Mouse (Mus musculus): ENCODE measurements around the gene Mpz. TPM values are rescaled to one million over a fixed set of nuclear protein-coding genes. Genes with fewer than 3 reads are reported as not detected.
"Not testable (repeated sequence)": the region's sequence is repeated elsewhere in the genome, so short reads cannot be mapped to it uniquely, and the experiment has no call there.

Mpz gene
- polyA plus RNA-seq, 1 experiment = 1.2 TPM

DNA sequence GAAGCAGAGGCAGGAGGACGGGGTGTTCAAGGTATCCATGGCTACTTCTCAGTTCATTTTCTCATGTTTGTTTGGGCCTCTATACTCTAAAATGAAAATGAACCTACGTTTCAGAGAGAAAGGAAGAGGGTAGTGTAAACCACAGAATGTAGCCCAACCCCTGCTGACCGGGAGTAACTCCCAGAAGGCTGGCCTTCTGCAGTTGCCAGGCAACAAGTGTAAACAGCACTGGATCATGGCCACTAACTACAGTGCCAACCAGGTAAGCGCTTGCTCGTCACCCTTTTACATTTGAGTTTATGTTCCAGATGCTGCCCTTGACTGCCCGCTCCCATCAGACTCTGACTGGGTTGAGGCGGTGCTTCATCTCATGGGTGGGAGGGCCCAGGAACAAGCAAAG is 27.6 kb upstream of the Mpz start:
- no peak for TF ChIP-seq POLR2A (IDR thresholded peaks at IDR 0.05; ENCODE audit: low read depth, low read length)
- no peak for TF ChIP-seq CTCF (IDR thresholded peaks at IDR 0.05; ENCODE audit: borderline replicate concordance, insufficient read depth, low read length)

DNA sequence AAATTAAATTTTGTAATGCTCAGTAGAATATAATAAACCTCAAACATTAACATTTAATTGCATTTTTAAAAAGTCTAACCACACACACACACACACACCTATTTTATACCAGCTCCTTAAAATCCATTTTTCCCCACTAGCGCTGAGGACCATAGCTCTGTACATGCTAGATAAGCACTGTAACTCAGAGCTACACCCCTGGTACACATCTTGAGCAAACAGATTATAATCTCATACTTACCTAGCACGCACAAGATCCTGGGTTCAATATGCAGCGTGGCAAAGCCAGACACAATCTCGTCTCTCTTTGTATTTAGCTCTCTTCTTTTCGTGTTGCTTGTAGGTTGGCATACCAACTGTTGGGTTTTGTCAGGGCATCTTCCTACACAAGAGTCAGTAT is 26.1 kb upstream of the Mpz start:
- no peak overlapping the region for H3K4me3 ChIP-seq (ENCODE audit: insufficient read depth, low read length)
- TF ChIP-seq POLR2A (IDR thresholded peaks at IDR 0.05; ENCODE audit: low read depth, low read length) = no peak
- no peak for TF ChIP-seq CTCF (IDR thresholded peaks at IDR 0.05; ENCODE audit: borderline replicate concordance, insufficient read depth, low read length)
- no peak overlapping the region for H3K27ac ChIP-seq (ENCODE audit: insufficient read depth, low read length)
- no peaks in the 10 kb centered on the region for H3K4me1 ChIP-seq (ENCODE audit: control insufficient read depth, insufficient read depth, low read length)

More for the DNA sequence above, 27.6 kb upstream of the Mpz start:
- no peaks in the 10 kb centered on the region for H3K4me1 ChIP-seq (ENCODE audit: control insufficient read depth, insufficient read depth, low read length)
- no peak overlapping the region for H3K4me3 ChIP-seq (ENCODE audit: insufficient read depth, low read length)
- H3K27ac ChIP-seq (ENCODE audit: insufficient read depth, low read length) = no peak overlapping the region

DNA sequence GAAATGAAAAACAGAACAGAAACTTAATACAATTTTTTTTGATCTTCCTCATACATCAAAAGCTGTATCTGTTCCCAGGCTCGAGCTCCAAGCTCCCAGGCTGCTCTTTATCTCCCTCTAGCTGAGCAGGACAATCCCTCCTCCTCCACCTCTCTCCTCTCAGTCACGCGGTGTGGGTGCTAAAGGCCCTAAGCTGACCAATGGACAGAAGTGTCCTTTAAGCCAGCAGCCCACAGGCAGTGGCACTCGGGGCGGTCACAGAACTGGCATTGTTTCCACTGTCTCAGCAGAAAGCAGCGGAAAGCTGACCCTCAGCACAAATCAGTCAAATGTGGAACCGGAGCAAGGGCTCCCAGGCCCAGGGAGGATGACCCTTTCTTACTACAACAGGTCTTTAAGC is 21.3 kb upstream of the Mpz start:
- H3K4me3 ChIP-seq (ENCODE audit: insufficient read depth, low read length) = no peak overlapping the region
- H3K27ac ChIP-seq (ENCODE audit: insufficient read depth, low read length) = no peak overlapping the region
- TF ChIP-seq CTCF (IDR thresholded peaks at IDR 0.05; ENCODE audit: borderline replicate concordance, insufficient read depth, low read length) (no peak), POLR2A (IDR thresholded peaks at IDR 0.05; ENCODE audit: low read depth, low read length) (no peak)
- H3K4me1 ChIP-seq (ENCODE audit: control insufficient read depth, insufficient read depth, low read length) = no peaks in the 10 kb centered on the region

DNA sequence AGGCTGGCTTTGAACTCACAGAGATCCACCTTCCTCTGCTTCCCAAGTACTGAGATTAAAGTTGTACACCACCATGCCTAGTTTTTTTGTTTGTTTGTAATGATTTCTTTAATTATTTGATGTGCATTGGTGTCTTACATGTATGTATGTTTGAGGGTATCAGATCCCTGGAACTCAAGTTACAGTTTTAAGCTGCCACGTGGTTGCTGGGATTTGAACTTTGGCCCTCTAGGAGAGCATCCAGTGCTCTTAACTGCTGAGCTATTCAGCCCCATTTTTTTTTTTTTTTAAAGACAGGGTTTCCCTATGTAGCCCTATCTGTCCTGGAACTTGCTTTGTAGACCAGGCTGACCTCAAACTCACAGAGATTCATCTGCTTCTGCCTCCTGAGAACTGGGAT is 19.5 kb upstream of the Mpz start:
- H3K4me1 ChIP-seq (ENCODE audit: control insufficient read depth, insufficient read depth, low read length) = no peaks in the 10 kb centered on the region
- TF ChIP-seq CTCF (IDR thresholded peaks at IDR 0.05; ENCODE audit: borderline replicate concordance, insufficient read depth, low read length) (no peak), POLR2A (IDR thresholded peaks at IDR 0.05; ENCODE audit: low read depth, low read length) (no peak)
- no peak overlapping the region for H3K27ac ChIP-seq (ENCODE audit: insufficient read depth, low read length)
- no peak overlapping the region for H3K4me3 ChIP-seq (ENCODE audit: insufficient read depth, low read length)

DNA sequence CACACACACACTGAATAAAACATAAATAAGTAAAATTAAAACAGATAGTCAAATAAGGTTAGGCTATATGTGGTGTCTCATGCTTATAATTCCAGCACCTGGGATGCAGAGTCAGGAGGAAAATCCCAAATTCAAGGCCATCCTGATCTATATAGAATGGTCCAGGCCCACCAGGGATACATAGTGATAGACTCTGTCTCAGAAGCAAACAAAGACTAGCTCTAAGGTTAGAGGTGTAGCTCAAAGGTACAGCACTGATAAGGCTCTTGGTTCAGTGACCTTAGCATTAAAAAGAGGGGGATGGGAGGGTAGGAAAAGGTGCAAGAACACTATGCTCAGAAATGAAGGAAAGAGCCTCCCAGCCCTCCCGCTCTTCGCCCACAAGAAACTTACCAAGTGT is 14.9 kb upstream of the Mpz start:
- Histone ChIP-seq H3K4me3 (ENCODE audit: insufficient read depth, low read length) (no peak overlapping the region), H3K27ac (ENCODE audit: insufficient read depth, low read length) (no peak overlapping the region), H3K4me1 (ENCODE audit: control insufficient read depth, insufficient read depth, low read length) (no peaks in the 10 kb centered on the region)
- no peak for TF ChIP-seq POLR2A (IDR thresholded peaks at IDR 0.05; ENCODE audit: low read depth, low read length)
- no peak for TF ChIP-seq CTCF (IDR thresholded peaks at IDR 0.05; ENCODE audit: borderline replicate concordance, insufficient read depth, low read length)

DNA sequence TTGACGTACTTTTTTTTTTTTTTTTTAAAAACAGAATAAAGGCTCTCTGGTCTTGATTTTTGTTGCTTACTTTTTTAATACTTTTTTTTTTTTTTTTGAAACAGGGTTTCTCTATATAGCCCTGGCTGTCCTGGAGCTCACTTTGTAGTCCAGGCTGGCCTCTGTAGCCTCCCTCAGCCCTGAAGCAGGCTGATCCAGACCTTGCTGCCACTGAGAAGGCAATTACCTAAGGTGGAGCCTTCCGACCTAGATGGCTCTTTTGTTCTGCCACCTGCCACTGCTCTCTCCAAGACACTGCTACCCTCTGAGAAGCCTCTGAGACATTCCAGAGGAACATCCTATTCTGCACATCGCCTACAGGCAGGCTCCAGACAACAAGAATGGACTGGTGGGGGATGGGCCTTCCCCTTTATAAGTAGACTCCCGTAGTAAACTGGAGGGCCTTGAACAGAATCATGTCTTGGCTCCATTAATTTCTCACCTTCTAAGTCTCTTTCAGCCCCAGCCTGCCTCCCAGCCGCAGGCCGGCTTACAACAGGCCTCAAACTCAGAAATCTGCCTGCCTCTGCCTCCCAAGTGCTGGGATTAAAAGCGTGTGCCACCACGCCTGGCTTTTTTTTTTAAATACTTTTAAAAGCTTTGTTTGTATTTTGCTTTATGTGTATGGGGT is 12.9 kb upstream of the Mpz start:
- H3K27ac ChIP-seq (ENCODE audit: insufficient read depth, low read length); H3K4me3 ChIP-seq (ENCODE audit: insufficient read depth, low read length); H3K4me1 ChIP-seq (ENCODE audit: control insufficient read depth, insufficient read depth, low read length): not testable (repeated sequence)

DNA sequence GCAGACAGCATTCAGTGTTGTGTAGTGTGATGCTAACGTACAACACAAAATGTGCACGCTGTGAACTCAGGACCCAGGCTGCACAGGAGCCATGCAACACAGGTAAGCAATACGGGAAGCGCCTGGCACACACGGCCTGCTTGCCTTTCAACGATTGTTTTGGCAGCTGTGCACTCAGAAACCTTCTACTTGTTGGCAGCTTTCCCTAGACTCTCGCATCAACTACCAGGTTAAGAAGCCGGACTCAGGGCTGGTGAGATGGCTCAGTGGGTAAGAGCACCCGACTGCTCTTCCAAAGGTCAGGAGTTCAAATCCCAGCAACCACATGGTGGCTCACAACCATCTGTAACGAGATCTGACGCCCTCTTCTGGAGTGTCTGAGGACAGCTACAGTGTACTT is 7.5 kb upstream of the Mpz start:
- not testable (repeated sequence) for H3K4me1 ChIP-seq (ENCODE audit: control insufficient read depth, insufficient read depth, low read length); H3K27ac ChIP-seq (ENCODE audit: insufficient read depth, low read length); H3K4me3 ChIP-seq (ENCODE audit: insufficient read depth, low read length)

DNA sequence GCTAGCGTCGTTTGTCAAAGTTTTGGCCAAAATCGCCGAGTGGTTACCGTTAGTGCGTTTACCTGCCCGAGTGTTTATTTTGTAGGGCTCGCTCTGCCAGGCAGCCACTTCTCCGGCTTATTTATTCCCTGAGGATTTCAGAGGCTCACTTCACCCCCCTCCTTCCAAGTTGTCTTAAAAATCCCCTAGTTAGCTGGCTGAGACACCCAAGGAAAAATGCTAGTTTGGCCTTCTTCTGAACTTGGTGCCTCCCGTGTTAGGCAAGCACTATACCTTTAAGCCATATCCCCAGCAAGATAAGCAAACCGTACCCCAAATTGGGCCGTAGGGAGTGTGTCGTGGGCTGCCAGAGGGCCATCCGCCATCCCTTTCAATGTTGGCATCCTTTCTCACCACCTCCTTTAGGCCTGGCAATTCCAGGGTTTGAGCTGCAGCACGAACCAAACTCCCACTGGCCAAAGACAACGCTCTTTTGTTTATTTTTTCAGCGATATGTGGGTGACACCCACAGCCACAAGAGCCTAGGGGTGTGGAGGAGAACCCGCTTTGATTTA is 404 bp downstream of the Mpz start:
- Histone ChIP-seq H3K4me3 (ENCODE audit: insufficient read depth, low read length) (peak overlapping the region; percentile 53), H3K4me1 (ENCODE audit: control insufficient read depth, insufficient read depth, low read length) (peaks cover 4% of the 10 kb centered on the region; the same call in 1 of the 2 replicates), H3K27ac (ENCODE audit: insufficient read depth, low read length) (peak overlapping the region; percentile 47)
- no peak for TF ChIP-seq CTCF (IDR thresholded peaks at IDR 0.05; ENCODE audit: borderline replicate concordance, insufficient read depth, low read length)
- TF ChIP-seq POLR2A (IDR thresholded peaks at IDR 0.05; ENCODE audit: low read depth, low read length) = 0 out of 2 replicates have a peak, but pooled peaks have one; percentile 28

DNA sequence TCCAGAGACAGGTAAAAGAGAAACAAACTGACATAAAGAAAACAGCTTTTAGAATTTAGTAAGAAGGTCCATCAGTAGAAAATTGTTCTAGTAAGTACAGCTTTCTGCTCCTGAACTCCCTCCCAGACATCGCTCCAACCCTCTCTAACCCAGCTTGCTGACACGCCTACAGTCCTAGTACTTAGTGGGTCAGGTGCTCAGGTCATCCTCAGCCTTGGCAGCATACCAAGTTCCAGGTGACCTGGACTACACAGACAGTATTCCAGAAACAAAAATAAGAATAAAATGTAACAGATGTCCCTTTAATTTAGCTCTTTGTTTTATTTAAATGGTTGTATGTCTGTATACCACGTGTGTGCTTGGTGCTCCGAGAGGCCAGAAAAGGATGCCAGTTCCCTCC is 1.5 kb downstream of the Mpz start:
- TF ChIP-seq POLR2A (IDR thresholded peaks at IDR 0.05; ENCODE audit: low read depth, low read length) (no peak), CTCF (IDR thresholded peaks at IDR 0.05; ENCODE audit: borderline replicate concordance, insufficient read depth, low read length) (no peak)
- no peak overlapping the region for H3K27ac ChIP-seq (ENCODE audit: insufficient read depth, low read length)
- peaks cover 4% of the 10 kb centered on the region; the same call in 1 of the 2 replicates for H3K4me1 ChIP-seq (ENCODE audit: control insufficient read depth, insufficient read depth, low read length)
- no peak overlapping the region for H3K4me3 ChIP-seq (ENCODE audit: insufficient read depth, low read length)

DNA sequence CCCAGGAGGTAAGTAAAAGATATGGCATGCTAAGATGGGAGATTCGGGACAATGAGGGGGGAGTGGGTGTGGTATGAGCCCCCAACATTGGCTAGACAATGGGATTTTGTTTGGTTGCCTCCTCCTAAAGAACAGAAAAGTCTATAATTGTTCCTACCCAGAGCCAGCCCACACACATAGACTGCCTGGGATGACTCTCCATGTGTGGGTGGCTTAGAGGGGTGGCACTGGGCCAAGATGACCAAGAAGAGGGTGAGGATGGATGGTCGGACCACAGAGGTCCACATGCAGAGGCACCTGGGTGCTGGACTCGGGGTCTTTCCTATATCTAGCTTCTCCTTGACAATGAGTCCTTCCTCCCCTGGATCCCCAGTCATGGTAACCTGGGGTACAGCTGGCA is 6.1 kb downstream of the Mpz start:
- TF ChIP-seq CTCF (IDR thresholded peaks at IDR 0.05; ENCODE audit: borderline replicate concordance, insufficient read depth, low read length) (no peak), POLR2A (IDR thresholded peaks at IDR 0.05; ENCODE audit: low read depth, low read length) (no peak)
- Histone ChIP-seq H3K4me1 (ENCODE audit: control insufficient read depth, insufficient read depth, low read length) (no peaks in the 10 kb centered on the region), H3K27ac (ENCODE audit: insufficient read depth, low read length) (no peak overlapping the region), H3K4me3 (ENCODE audit: insufficient read depth, low read length) (no peak overlapping the region)

DNA sequence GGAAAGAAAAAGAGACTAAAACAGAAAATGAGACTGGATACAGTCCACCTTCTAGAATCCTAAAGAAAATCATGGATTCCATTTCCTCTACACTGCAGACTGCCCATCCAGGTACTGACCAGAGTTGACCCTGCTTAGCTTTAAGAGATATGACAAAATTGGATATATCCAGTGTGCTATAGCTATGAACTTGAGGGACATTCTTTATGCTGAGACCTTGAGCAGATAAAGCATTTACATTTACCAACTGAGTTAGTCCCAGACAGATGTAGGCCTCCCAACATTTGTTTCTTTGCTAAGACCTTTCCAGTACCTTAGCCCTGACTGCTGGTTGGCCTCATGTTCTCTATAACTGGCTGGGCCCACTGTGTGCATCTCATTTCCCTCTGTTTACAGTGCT is 7.5 kb downstream of the Mpz start:
- TF ChIP-seq POLR2A (IDR thresholded peaks at IDR 0.05; ENCODE audit: low read depth, low read length) = no peak
- TF ChIP-seq CTCF (IDR thresholded peaks at IDR 0.05; ENCODE audit: borderline replicate concordance, insufficient read depth, low read length) = no peak
- Histone ChIP-seq H3K4me3 (ENCODE audit: insufficient read depth, low read length) (no peak overlapping the region), H3K27ac (ENCODE audit: insufficient read depth, low read length) (no peak overlapping the region), H3K4me1 (ENCODE audit: control insufficient read depth, insufficient read depth, low read length) (no peaks in the 10 kb centered on the region)

Measured in embryonic fibroblast, embryonic 13.5 days (primary cell).